Mouse (Mus musculus) kidney, embryonic 14.5 days (tissue): ENCODE measurements at regions not wholly inside any gene's neighbourhood (a gene's known extent, or its start where the extent isn't known, plus 50 kb on each side); places are given as distances from the start of the nearest gene placed in this dataset.
A peak's percentile ranks its signal among the peaks of the same experiment; 100 is the strongest.

Source experiments
- ATAC-seq: fragments of 200-750 bp; cut with Nextera tagmentation; 2 replicates; pipeline ENCODE4 v1.8.0; 2017; ENCODE audit warnings: moderate number of reproducible peaks, mild to moderate bottlenecking, moderate TSS enrichment, moderate library complexity; ENCODE audit not compliant: low FRiP score, low TSS enrichment
- H3K27ac ChIP-seq: fragments of 300-500 bp; sonication (generic); 2 replicates; pipeline ENCODE4 v1.5.1; 2014; ENCODE audit warnings: low read depth, mild to moderate bottlenecking, low read length, moderate library complexity, mixed read lengths
- H3K27me3 ChIP-seq: fragments of 300-500 bp; sonication (generic); 2 replicates; pipeline ENCODE4 v1.6.1; 2014; ENCODE audit warnings: mild to moderate bottlenecking, low read length; ENCODE audit not compliant: control insufficient read depth, insufficient read depth
- H3K36me3 ChIP-seq: fragments of 300-500 bp; sonication (generic); 2 replicates; pipeline ENCODE4 v1.6.1; 2014; ENCODE audit warnings: low read length, mixed read lengths; ENCODE audit not compliant: control insufficient read depth, insufficient read depth
- H3K4me1 ChIP-seq: fragments of 300-500 bp; sonication (generic); 2 replicates; pipeline ENCODE4 v1.6.1; 2014; ENCODE audit warnings: low read length, mixed read lengths; ENCODE audit not compliant: control insufficient read depth, insufficient read depth
- H3K4me2 ChIP-seq: fragments of 300-500 bp; sonication (generic); replicated peaks from 2 replicates; pipeline ENCODE4 v1.6.1; 2014; ENCODE audit warnings: low read depth, mild to moderate bottlenecking, low read length
- H3K4me3 ChIP-seq: fragments of 300-500 bp; sonication (generic); 2 replicates; pipeline ENCODE4 v1.5.1; 2014; ENCODE audit warnings: mild to moderate bottlenecking, low read length
- H3K9ac ChIP-seq: fragments of 300-500 bp; sonication (generic); 2 replicates; pipeline ENCODE4 v1.6.1; 2014; ENCODE audit warnings: low read depth, mild to moderate bottlenecking, low read length, moderate library complexity
- H3K9me3 ChIP-seq: fragments of 300-500 bp; sonication (generic); 2 replicates; pipeline ENCODE4 v1.6.1; 2016; ENCODE audit warnings: low read length; ENCODE audit not compliant: control insufficient read depth
- WGBS: fragments of 180-500 bp; shearing (Covaris S2); extraction: QIAGEN DNeasy Blood & Tissue Kit; methylation state at CpG from one replicate; pipeline ENCODE4 v1.1.7; 2014; 5-methylcytosine and 5-hydroxymethylcytosine counted together

DNA sequence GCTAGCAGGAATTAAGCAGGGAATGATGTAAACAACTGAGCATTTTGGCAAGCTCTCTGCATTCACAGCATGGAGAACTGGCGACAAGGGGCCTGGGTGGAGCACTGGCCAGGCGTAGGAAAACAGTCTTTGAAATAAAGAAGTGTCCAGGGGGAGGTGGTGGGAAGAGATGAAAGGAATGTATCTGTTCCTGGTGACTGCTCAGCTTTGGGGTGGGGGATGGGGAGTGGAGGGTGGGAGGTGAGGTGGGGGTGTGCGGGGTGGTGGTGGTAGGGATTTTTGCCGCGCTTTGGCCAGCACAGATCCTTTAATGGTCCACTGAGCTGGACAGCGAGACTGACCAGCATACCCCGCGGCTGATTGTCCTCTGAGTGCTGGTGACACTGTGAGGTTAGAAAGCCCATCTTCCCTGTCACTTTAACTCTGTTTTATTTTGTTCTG is 56.5 kb upstream of the Flt1 start:
- H3K4me2 ChIP-seq, result no peak overlapping the region
- H3K4me1 ChIP-seq, result peaks cover 5% of the 10 kb centered on the region; the same call in 1 of the 2 replicates
- ATAC-seq, result peak; percentile 75
- no peaks in the 10 kb centered on the region; the same call in 1 of the 2 replicates for H3K9me3 ChIP-seq
- H3K9ac ChIP-seq, result no peak overlapping the region
- no peaks in the 10 kb centered on the region for H3K36me3 ChIP-seq
- 9% methylated on average over 8 of the region's 8 CpGs for WGBS
- H3K4me3 ChIP-seq, result no peak overlapping the region
- H3K27me3 ChIP-seq, result no peaks in the 10 kb centered on the region
- no peak overlapping the region for H3K27ac ChIP-seq

GRCm38 (mm10) chr5:147781215-147781614 is 55.4 kb upstream of the Flt1 start:
- H3K4me3 ChIP-seq, result no peak overlapping the region
- no peaks in the 10 kb centered on the region; the same call in 1 of the 2 replicates for H3K9me3 ChIP-seq
- H3K27ac ChIP-seq, result no peak overlapping the region
- WGBS, result 92% methylated on average over 17 of the region's 17 CpGs
- no peaks in the 10 kb centered on the region for H3K36me3 ChIP-seq
- no peaks in the 10 kb centered on the region for H3K27me3 ChIP-seq
- no peak for ATAC-seq
- no peak overlapping the region for H3K9ac ChIP-seq
- H3K4me2 ChIP-seq, result no peak overlapping the region
- peaks cover 5% of the 10 kb centered on the region; the same call in 1 of the 2 replicates for H3K4me1 ChIP-seq

GRCm38 (mm10) chr5:147778557-147778956 is 52.7 kb upstream of the Flt1 start:
- Histone ChIP-seq H3K4me2 (no peak overlapping the region), H3K9me3 (no peaks in the 10 kb centered on the region), H3K36me3 (no peaks in the 10 kb centered on the region), H3K27ac (no peak overlapping the region), H3K9ac (no peak overlapping the region), H3K4me1 (peaks cover 5% of the 10 kb centered on the region; the same call in 1 of the 2 replicates), H3K27me3 (no peaks in the 10 kb centered on the region), H3K4me3 (no peak overlapping the region)
- no peak for ATAC-seq
- WGBS, result 82% methylated on average over 9 of the region's 9 CpGs
